Mouse (Mus musculus): ENCODE results near the gene Myh11. TPM values are rescaled to one million over a fixed set of nuclear protein-coding genes. Genes with fewer than 3 reads are reported as not detected.

Myh11 gene
- polyA plus RNA-seq, 1 experiment = not detected

- H3K4me3 ChIP-seq (replicated peaks) = no peak overlapping the region
- TF ChIP-seq FLI1 (IDR thresholded peaks at IDR 0.05; ENCODE audit: low read length) = no peak
- no peak; the same call in 2 of the 3 replicates for TF ChIP-seq GATA1 (IDR thresholded peaks at IDR 0.05; ENCODE audit: borderline replicate concordance, low read length)
- no peaks in the 10 kb centered on the region for H3K9me3 ChIP-seq
- H3K36me3 ChIP-seq (replicated peaks; ENCODE audit: low read length) = peaks cover 87% of the 10 kb centered on the region
- no peaks in the 10 kb centered on the region for H3K27me3 ChIP-seq (replicated peaks)
- H3K4me1 ChIP-seq = peaks cover 73% of the 10 kb centered on the region
Observed at GRCm38 (mm10) chr16:14307373-14307772, 16.2 kb upstream of the Myh11 start.

- no peak for TF ChIP-seq FLI1 (IDR thresholded peaks at IDR 0.05; ENCODE audit: low read length)
- TF ChIP-seq GATA1 (IDR thresholded peaks at IDR 0.05; ENCODE audit: borderline replicate concordance, low read length) = no peak
- H3K27me3 ChIP-seq (replicated peaks) = no peaks in the 10 kb centered on the region
- peaks cover 76% of the 10 kb centered on the region for H3K4me1 ChIP-seq
- H3K4me3 ChIP-seq (replicated peaks) = no peak overlapping the region
- H3K9me3 ChIP-seq = no peaks in the 10 kb centered on the region
- peaks cover 87% of the 10 kb centered on the region for H3K36me3 ChIP-seq (replicated peaks; ENCODE audit: low read length)
Observed at GRCm38 (mm10) chr16:14306451-14306850, 15.3 kb upstream of the Myh11 start.

- Histone ChIP-seq H3K4me1 (peaks cover 70% of the 10 kb centered on the region), H3K9me3 (no peaks in the 10 kb centered on the region), H3K27me3 (replicated peaks) (no peaks in the 10 kb centered on the region), H3K36me3 (replicated peaks; ENCODE audit: low read length) (peaks cover 87% of the 10 kb centered on the region), H3K4me3 (replicated peaks) (no peak overlapping the region)
- TF ChIP-seq GATA1 (IDR thresholded peaks at IDR 0.05; ENCODE audit: borderline replicate concordance, low read length) (no peak), FLI1 (IDR thresholded peaks at IDR 0.05; ENCODE audit: low read length) (no peak)
Observed at GRCm38 (mm10) chr16:14304791-14305190, 13.6 kb upstream of the Myh11 start.

GRCm38 (mm10) chr16:14303676-14304075 is 12.5 kb upstream of the Myh11 start:
- Histone ChIP-seq H3K4me1 (peaks cover 64% of the 10 kb centered on the region), H3K27me3 (replicated peaks) (no peaks in the 10 kb centered on the region), H3K9me3 (no peaks in the 10 kb centered on the region), H3K4me3 (replicated peaks) (no peak overlapping the region), H3K36me3 (replicated peaks; ENCODE audit: low read length) (peaks cover 93% of the 10 kb centered on the region)
- TF ChIP-seq GATA1 (IDR thresholded peaks at IDR 0.05; ENCODE audit: borderline replicate concordance, low read length) (no peak), FLI1 (IDR thresholded peaks at IDR 0.05; ENCODE audit: low read length) (no peak)

- Histone ChIP-seq H3K4me3 (replicated peaks) (no peak overlapping the region), H3K27me3 (replicated peaks) (no peaks in the 10 kb centered on the region), H3K36me3 (replicated peaks; ENCODE audit: low read length) (peaks cover 92% of the 10 kb centered on the region), H3K9me3 (no peaks in the 10 kb centered on the region), H3K4me1 (peaks cover 59% of the 10 kb centered on the region)
- no peak for TF ChIP-seq FLI1 (IDR thresholded peaks at IDR 0.05; ENCODE audit: low read length)
- no peak for TF ChIP-seq GATA1 (IDR thresholded peaks at IDR 0.05; ENCODE audit: borderline replicate concordance, low read length)
Observed at GRCm38 (mm10) chr16:14303148-14303547, 12.0 kb upstream of the Myh11 start.

GRCm38 (mm10) chr16:14298461-14298860 is 7.3 kb upstream of the Myh11 start:
- Histone ChIP-seq H3K4me1 (peaks cover 52% of the 10 kb centered on the region), H3K9me3 (no peaks in the 10 kb centered on the region), H3K36me3 (replicated peaks; ENCODE audit: low read length) (peaks cover 78% of the 10 kb centered on the region), H3K4me3 (replicated peaks) (no peak overlapping the region), H3K27me3 (replicated peaks) (peaks cover under 1% of the 10 kb centered on the region)
- TF ChIP-seq FLI1 (IDR thresholded peaks at IDR 0.05; ENCODE audit: low read length) (no peak), GATA1 (IDR thresholded peaks at IDR 0.05; ENCODE audit: borderline replicate concordance, low read length) (no peak)

- no peaks in the 10 kb centered on the region for H3K9me3 ChIP-seq
- H3K4me3 ChIP-seq (replicated peaks) = no peak overlapping the region
- TF ChIP-seq FLI1 (IDR thresholded peaks at IDR 0.05; ENCODE audit: low read length) = no peak
- no peak for TF ChIP-seq GATA1 (IDR thresholded peaks at IDR 0.05; ENCODE audit: borderline replicate concordance, low read length)
- peaks cover 71% of the 10 kb centered on the region for H3K36me3 ChIP-seq (replicated peaks; ENCODE audit: low read length)
- peaks cover 8% of the 10 kb centered on the region for H3K27me3 ChIP-seq (replicated peaks)
- peaks cover 50% of the 10 kb centered on the region for H3K4me1 ChIP-seq
Observed at GRCm38 (mm10) chr16:14297746-14298145, 6.6 kb upstream of the Myh11 start.

- Histone ChIP-seq H3K4me1 (peaks cover 50% of the 10 kb centered on the region), H3K4me3 (replicated peaks) (no peak overlapping the region), H3K27me3 (replicated peaks) (peaks cover 14% of the 10 kb centered on the region), H3K9me3 (no peaks in the 10 kb centered on the region), H3K36me3 (replicated peaks; ENCODE audit: low read length) (peaks cover 65% of the 10 kb centered on the region)
- TF ChIP-seq GATA1 (IDR thresholded peaks at IDR 0.05; ENCODE audit: borderline replicate concordance, low read length) = no peak
- TF ChIP-seq FLI1 (IDR thresholded peaks at IDR 0.05; ENCODE audit: low read length) = no peak
Observed at GRCm38 (mm10) chr16:14297137-14297536, 6.0 kb upstream of the Myh11 start.

- peaks cover 50% of the 10 kb centered on the region for H3K4me1 ChIP-seq
- H3K9me3 ChIP-seq = no peaks in the 10 kb centered on the region
- no peak overlapping the region for H3K4me3 ChIP-seq (replicated peaks)
- peaks cover 60% of the 10 kb centered on the region for H3K36me3 ChIP-seq (replicated peaks; ENCODE audit: low read length)
- H3K27me3 ChIP-seq (replicated peaks) = peaks cover 18% of the 10 kb centered on the region
- TF ChIP-seq FLI1 (IDR thresholded peaks at IDR 0.05; ENCODE audit: low read length) (no peak), GATA1 (IDR thresholded peaks at IDR 0.05; ENCODE audit: borderline replicate concordance, low read length) (no peak)
Observed at GRCm38 (mm10) chr16:14296544-14297124, 5.5 kb upstream of the Myh11 start.

GRCm38 (mm10) chr16:14295291-14295690 is 4.1 kb upstream of the Myh11 start:
- TF ChIP-seq GATA1 (IDR thresholded peaks at IDR 0.05; ENCODE audit: borderline replicate concordance, low read length) (no peak), FLI1 (IDR thresholded peaks at IDR 0.05; ENCODE audit: low read length) (no peak)
- H3K4me1 ChIP-seq = peaks cover 47% of the 10 kb centered on the region
- H3K27me3 ChIP-seq (replicated peaks) = peaks cover 30% of the 10 kb centered on the region
- H3K9me3 ChIP-seq = no peaks in the 10 kb centered on the region
- H3K36me3 ChIP-seq (replicated peaks; ENCODE audit: low read length) = peaks cover 46% of the 10 kb centered on the region
- no peak overlapping the region for H3K4me3 ChIP-seq (replicated peaks)
